16 mouse cellular contexts compared by ENCODE assay signal in the genomic region with DNA sequence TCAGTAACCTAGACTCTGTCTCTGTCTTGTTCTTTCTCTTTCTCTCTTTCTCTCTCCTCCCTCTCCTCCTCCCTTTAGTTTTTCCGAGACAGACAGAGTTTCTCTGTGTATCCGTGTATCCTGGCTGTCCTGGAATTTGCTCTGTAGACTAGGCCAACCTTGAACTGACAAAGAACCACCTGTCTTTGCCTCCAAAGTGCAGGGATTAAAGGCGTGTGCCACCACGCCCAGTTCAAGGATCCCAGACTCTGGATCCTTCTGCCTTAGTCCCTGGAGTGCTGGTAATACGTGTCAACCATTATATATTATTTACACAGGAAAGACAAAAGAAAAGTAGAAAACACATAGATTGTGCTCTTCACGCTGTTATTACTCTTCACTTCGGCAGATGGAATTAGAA.
"Had no signal": no experiment of that assay in that cellular context is flagged by ENCODE, and none has a peak within 500 bp of the region (broad histone marks: within the 10 kb centered on the region; RNA-seq: fewer than 3 reads in every experiment).

No protein-coding gene starts in this region.

- H3K27ac ChIP-seq: left cerebral cortex, adult 2 months; liver, embryonic 13.5 days; midbrain, embryonic 12.5 days; neural tube, embryonic 13.5 days had no signal

- H3K4me3 ChIP-seq: left cerebral cortex, adult 2 months; liver, embryonic 13.5 days; midbrain, embryonic 12.5 days; myocyte; neural tube, embryonic 13.5 days had no signal

- H3K9me3 ChIP-seq: liver, embryonic 13.5 days; midbrain, embryonic 12.5 days; neural tube, embryonic 13.5 days had no signal

- H3K36me3 ChIP-seq: liver, embryonic 13.5 days; midbrain, embryonic 12.5 days; neural tube, embryonic 13.5 days had no signal

- H3K9ac ChIP-seq: liver, embryonic 13.5 days; midbrain, embryonic 12.5 days; neural tube, embryonic 13.5 days had no signal

- ATAC-seq: midbrain, embryonic 16.5 days had no signal

- H3K4me1 ChIP-seq: midbrain, embryonic 12.5 days; neural tube, embryonic 13.5 days had no signal

- DNase-seq: kidney, postnatal 10 days; kidney, postnatal 36 days; layer of hippocampus, postnatal 36 days; liver, embryonic 13.5 days; lung, adult 2 months; lung, postnatal 14 days; lung, postnatal 4 days; retina, postnatal 1 day; right cerebral cortex, postnatal 25 days; thymus, adult 18-20 months; thymus, postnatal 36 days had no signal

- H3K4me2 ChIP-seq: liver, embryonic 13.5 days; midbrain, embryonic 12.5 days; neural tube, embryonic 13.5 days had no signal

- H3K27me3 ChIP-seq: liver, embryonic 13.5 days; midbrain, embryonic 12.5 days; neural tube, embryonic 13.5 days had no signal
